Mouse (Mus musculus) lung, adult 2 months (tissue): ENCODE data around the gene Hdlbp.

Source experiments
- CTCF ChIP-seq: fragments of 200-500 bp; IDR thresholded peaks from 2 replicates; pipeline ENCODE4 v1.5.1; 2011; ENCODE audit warnings: mild to moderate bottlenecking, low read length, control low read depth; ENCODE audit not compliant: insufficient read depth
- POLR2A ChIP-seq: fragments of 200-500 bp; IDR thresholded peaks from 2 replicates; pipeline ENCODE4 v1.6.1; 2011; ENCODE audit warnings: low read depth, mild to moderate bottlenecking, control low read depth, low read length, borderline replicate concordance; ENCODE audit errors: extremely low read depth

- TF ChIP-seq CTCF (no peak), POLR2A (no peak)
Measured at GRCm38 (mm10) chr1:93444405-93445110, 34.1 kb downstream of the Hdlbp start.
